Mouse (Mus musculus): ENCODE results near the gene Mief2. TPM values are rescaled to one million over a fixed set of nuclear protein-coding genes. Genes with fewer than 3 reads are reported as not detected.

The Mief2 gene
- polyA plus RNA-seq, 1 experiment from 2014 or later: 25.2 TPM

DNA sequence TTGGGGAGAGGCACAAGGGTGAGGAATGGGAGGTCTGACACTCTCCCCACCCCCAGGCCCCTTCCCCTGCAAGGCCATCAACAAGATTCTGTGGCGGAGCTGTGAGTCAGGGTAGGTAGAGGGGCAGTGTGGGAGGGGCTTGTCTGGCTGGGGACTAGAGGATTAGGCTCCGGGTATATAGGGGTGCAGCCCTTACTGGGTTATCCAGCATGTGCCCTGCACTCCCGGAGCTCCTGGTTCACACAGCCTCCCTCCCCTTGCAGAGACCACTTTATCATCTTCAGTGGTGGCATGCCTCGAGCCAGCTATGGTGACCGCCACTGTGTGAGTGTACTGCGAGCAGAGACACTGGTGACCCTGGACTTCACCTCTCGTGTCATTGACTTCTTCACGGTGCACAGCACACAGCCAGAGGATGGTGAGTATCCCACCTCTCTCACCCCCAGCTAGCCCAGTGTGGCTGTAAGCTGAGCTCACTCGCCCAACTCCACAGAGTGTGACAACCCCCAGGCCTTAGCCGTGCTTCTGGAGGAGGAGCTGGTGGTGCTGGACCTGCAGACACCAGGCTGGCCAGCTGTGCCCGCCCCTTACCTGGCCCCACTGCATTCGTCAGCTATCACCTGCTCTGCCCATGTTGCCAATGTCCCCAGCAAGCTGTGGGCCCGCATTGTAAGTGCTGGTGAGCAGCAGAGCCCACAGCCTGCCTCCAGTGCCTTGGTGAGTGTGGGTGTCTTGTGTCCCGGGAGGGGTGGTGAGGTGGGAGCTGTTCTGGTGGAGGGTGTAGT lies 21.3 kb upstream of the Mief2 start:
- Histone ChIP-seq H3K4me1 (peaks cover 17% of the 10 kb centered on the region), H3K9me3 (no peaks in the 10 kb centered on the region), H3K27ac (replicated peaks) (no peak overlapping the region), H3K9ac (replicated peaks) (no peak overlapping the region), H3K4me3 (no peak overlapping the region), H3K4me2 (replicated peaks) (no peak overlapping the region), H3K36me3 (peaks cover 72% of the 10 kb centered on the region), H3K27me3 (no peaks in the 10 kb centered on the region)
- no peak for ATAC-seq (replicated peaks)
- WGBS: 86% methylated on average over 14 of the region's 14 CpGs

DNA sequence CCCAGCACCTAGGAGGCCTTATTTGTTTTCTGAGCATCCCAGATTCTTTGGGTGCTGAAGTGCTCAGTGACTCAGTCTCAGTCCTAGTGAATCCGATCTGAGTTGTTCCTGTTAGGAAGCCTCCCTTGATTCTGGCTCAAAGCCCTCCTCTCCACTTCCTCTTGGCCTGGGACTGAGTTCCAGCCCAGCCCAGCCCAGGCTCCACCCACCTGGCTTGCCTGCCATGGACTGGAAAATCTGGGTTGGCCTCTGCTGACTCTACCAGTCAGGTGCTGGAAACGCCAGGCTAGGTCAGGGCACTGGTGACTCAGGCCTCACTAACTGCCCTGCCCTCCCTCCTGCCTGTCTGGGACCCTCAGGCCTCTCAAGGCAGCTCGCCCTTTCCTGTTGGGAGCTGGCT lies 20.5 kb upstream of the Mief2 start:
- Histone ChIP-seq H3K4me2 (replicated peaks) (no peak overlapping the region), H3K4me3 (no peak overlapping the region), H3K27me3 (no peaks in the 10 kb centered on the region), H3K9ac (replicated peaks) (no peak overlapping the region), H3K27ac (replicated peaks) (no peak overlapping the region), H3K36me3 (peaks cover 80% of the 10 kb centered on the region), H3K9me3 (no peaks in the 10 kb centered on the region), H3K4me1 (peaks cover 9% of the 10 kb centered on the region)
- WGBS: 85% methylated on average over 3 of the region's 3 CpGs
- ATAC-seq (replicated peaks): no peak

DNA sequence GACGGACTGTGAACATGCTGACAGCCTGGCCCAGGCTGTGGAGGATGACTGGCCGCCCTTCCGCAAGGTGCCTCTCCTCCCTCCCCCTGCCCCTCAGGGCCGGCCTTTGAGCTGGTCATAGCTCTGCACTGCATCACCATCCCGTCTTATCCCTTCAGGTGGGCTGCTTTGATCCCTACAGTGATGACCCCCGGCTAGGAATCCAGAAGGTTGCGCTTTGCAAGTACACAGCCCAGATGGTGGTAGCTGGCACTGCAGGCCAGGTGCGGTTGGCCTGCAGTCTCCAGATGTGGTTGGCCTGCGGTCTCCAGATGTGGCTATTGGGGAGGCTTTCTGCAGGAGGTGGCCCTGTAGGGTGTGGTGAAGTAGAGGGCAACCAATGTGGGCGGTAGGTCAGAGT lies 19.6 kb upstream of the Mief2 start:
- Histone ChIP-seq H3K9me3 (no peaks in the 10 kb centered on the region), H3K9ac (replicated peaks) (no peak overlapping the region), H3K27ac (replicated peaks) (no peak overlapping the region), H3K27me3 (no peaks in the 10 kb centered on the region), H3K4me2 (replicated peaks) (no peak overlapping the region), H3K4me1 (no peaks in the 10 kb centered on the region; the same call in 1 of the 2 replicates), H3K4me3 (no peak overlapping the region), H3K36me3 (peaks cover 89% of the 10 kb centered on the region)
- ATAC-seq (replicated peaks): no peak
- 93% methylated on average over 10 of the region's 10 CpGs for WGBS

DNA sequence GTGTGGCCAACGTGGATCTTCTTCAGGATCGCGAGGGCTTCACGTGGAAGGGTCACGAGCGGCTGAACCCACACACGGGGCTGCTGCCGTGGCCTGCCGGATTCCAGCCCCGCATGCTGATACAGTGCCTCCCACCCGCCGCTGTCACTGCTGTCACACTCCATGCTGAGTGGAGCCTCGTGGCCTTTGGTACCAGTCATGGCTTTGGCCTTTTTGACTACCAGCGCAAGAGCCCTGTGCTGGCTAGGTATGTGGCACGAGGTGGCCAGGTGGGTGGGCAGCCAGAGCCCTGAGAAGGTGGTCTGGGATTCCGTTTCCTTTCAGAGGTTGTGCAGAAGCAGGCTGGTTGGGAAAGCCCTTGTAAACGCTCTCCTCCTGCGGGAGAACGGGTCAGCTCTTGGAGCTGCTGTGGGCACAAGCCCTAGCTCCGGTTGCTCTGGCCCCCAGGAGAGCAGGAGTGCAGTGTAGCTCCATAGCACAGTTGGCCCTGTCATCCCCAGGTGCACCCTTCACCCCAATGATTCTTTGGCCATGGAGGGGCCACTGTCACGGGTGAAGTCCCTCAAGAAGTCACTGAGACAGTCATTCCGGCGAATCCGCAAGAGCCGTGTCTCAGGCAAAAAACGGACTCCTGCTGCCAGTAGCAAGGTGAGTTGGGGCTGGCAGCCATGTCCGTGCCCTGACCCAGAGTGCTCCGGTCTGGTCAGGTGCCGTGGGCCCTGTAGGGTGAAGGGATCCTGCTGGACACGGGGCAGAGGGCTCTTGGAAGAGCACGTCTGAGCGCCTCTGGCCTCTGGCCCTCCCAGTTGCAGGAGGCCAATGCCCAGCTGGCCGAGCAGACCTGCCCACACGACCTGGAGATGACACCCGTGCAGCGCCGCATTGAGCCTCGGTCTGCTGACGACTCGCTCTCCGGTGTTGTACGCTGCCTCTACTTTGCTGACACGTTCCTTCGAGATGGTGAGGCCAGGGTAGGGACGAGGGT lies 18.4 kb upstream of the Mief2 start:
- ATAC-seq (replicated peaks): no peak
- peaks cover 93% of the 10 kb centered on the region for H3K36me3 ChIP-seq
- no peak overlapping the region for H3K4me2 ChIP-seq (replicated peaks)
- H3K4me3 ChIP-seq: no peak overlapping the region
- H3K9me3 ChIP-seq: no peaks in the 10 kb centered on the region
- no peaks in the 10 kb centered on the region for H3K27me3 ChIP-seq
- no peaks in the 10 kb centered on the region for H3K4me1 ChIP-seq
- H3K9ac ChIP-seq (replicated peaks): no peak overlapping the region
- WGBS: 93% methylated on average over 45 of the region's 45 CpGs
- no peak overlapping the region for H3K27ac ChIP-seq (replicated peaks)

DNA sequence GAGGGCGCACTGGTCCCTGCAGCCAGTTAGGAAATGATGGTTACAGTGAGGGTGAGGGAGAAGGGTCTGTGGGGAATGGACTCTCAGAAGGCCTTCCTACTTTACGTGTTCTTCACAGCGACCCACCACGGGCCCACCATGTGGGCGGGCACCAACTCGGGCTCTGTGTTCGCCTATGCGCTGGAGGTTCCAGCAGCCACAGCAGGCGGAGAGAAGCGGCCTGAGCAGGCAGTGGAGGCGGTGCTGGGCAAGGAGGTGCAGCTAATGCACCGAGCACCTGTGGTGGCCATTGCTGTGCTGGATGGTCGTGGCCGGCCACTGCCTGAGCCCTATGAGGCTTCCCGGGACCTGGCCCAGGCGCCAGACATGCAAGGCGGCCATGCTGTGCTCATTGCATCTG lies 17.0 kb upstream of the Mief2 start:
- Histone ChIP-seq H3K27ac (replicated peaks) (no peak overlapping the region), H3K9ac (replicated peaks) (no peak overlapping the region), H3K4me1 (no peaks in the 10 kb centered on the region), H3K4me2 (replicated peaks) (no peak overlapping the region), H3K9me3 (no peaks in the 10 kb centered on the region), H3K36me3 (peaks cover 98% of the 10 kb centered on the region), H3K27me3 (no peaks in the 10 kb centered on the region), H3K4me3 (no peak overlapping the region)
- 93% methylated on average over 17 of the region's 17 CpGs for WGBS
- no peak for ATAC-seq (replicated peaks)

DNA sequence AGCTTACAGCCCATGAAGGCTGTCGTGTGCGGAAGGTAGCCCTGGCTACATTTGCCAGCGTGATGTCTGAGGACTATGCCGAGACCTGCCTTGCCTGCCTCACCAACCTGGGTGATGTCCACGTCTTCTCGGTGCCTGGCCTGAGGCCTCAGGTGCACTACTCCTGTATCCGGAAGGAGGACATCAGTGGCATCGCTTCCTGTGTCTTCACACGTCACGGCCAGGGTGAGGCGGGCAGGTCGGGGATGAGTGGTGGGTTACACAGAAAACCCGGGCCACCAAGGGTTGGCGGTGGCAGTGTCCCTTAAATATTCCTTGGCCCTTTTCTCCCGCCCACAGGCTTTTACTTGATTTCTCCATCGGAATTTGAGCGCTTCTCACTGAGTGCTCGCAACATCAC lies 16.2 kb upstream of the Mief2 start:
- Histone ChIP-seq H3K4me3 (no peak overlapping the region), H3K4me1 (no peaks in the 10 kb centered on the region), H3K9ac (replicated peaks) (no peak overlapping the region), H3K36me3 (peaks cover 98% of the 10 kb centered on the region), H3K9me3 (no peaks in the 10 kb centered on the region), H3K27me3 (no peaks in the 10 kb centered on the region), H3K4me2 (replicated peaks) (no peak overlapping the region), H3K27ac (replicated peaks) (no peak overlapping the region)
- ATAC-seq (replicated peaks): no peak
- 94% methylated on average over 18 of the region's 18 CpGs for WGBS

DNA sequence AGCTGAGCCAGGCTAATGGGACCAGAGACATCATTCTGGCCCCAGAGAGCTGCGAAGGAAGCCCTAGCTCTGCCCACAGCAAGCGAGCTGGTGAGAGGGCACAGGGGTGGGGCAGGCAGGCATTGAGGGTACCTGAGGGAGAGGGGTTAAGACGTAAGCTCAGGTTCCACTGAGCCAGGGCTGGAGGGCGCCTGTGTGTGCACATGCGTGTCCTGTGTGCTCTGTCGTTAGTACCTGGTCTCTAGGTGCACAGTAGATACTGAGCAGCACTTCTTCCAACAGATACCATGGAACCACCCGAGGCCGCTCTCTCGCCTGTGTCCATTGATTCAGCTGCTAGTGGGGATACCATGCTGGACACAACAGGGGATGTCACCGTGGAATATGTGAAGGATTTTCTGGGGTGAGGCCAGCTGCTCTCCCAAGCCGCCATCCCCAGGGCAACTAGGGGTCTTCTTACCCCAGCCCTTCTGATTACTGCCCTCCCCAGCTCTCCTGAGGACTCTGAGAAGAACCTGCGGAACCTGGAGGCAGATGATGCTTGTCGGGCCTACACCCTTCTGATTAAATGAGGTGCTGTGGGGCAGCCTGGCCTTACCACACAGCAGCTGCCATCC lies 15.5 kb upstream of the Mief2 start:
- H3K4me3 ChIP-seq: no peak overlapping the region
- H3K9ac ChIP-seq (replicated peaks): no peak overlapping the region
- peaks cover 97% of the 10 kb centered on the region for H3K36me3 ChIP-seq
- no peaks in the 10 kb centered on the region for H3K9me3 ChIP-seq
- 91% methylated on average over 13 of the region's 13 CpGs for WGBS
- H3K27ac ChIP-seq (replicated peaks): no peak overlapping the region
- H3K4me1 ChIP-seq: no peaks in the 10 kb centered on the region
- no peak for ATAC-seq (replicated peaks)
- no peaks in the 10 kb centered on the region for H3K27me3 ChIP-seq
- H3K4me2 ChIP-seq (replicated peaks): no peak overlapping the region

DNA sequence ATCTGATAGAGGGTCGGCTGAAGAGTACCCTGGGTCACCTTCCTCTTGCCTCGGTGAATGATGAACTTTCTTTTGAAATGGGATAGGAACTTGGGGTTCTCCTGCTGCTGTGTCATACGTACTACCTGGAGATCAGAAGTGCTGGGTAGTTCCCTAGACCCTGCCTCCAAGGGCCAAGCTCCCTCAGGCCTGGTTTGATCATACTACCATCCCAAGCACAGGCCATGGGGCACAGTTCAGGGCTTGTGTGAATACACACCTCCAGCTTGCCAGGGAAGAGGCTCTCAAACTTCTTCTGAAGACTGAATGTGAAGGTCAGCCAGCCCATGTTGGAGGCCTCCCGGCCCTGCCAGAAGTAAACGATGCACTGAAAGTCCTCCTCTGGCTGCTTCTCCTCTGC lies 12.4 kb upstream of the Mief2 start:
- H3K4me1 ChIP-seq: no peaks in the 10 kb centered on the region
- no peaks in the 10 kb centered on the region for H3K27me3 ChIP-seq
- H3K4me2 ChIP-seq (replicated peaks): no peak overlapping the region
- H3K4me3 ChIP-seq: no peak overlapping the region
- no peak overlapping the region for H3K27ac ChIP-seq (replicated peaks)
- H3K9me3 ChIP-seq: no peaks in the 10 kb centered on the region
- WGBS: 86% methylated on average over 5 of the region's 5 CpGs
- no peak for ATAC-seq (replicated peaks)
- H3K9ac ChIP-seq (replicated peaks): no peak overlapping the region
- H3K36me3 ChIP-seq: peaks cover 96% of the 10 kb centered on the region

DNA sequence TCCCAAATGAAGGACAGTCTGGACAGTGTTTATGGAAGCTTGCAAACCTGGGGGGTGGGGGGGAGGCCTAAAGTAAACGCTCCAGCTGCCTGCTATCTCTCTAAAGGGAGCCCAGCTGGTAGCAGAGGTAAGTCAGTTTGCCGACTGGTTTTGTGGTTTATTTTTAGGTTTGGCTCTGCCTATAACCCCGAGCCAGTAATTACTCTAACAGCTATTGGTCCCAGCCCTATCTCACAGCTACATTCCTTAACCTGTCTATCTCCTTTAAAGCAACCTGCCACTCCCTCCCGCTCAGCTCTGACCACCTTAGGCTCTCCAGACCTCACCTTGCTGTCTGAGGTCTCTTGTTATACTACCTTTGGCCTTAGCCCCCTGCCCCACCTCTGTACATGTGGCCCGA lies 8.9 kb upstream of the Mief2 start:
- Histone ChIP-seq H3K4me2 (replicated peaks) (no peak overlapping the region), H3K9ac (replicated peaks) (no peak overlapping the region), H3K9me3 (no peaks in the 10 kb centered on the region), H3K4me3 (no peak overlapping the region), H3K36me3 (peaks cover 97% of the 10 kb centered on the region), H3K27me3 (no peaks in the 10 kb centered on the region), H3K4me1 (no peaks in the 10 kb centered on the region), H3K27ac (replicated peaks) (no peak overlapping the region)
- no peak for ATAC-seq (replicated peaks)
- WGBS: 89% methylated on average over 5 of the region's 5 CpGs

DNA sequence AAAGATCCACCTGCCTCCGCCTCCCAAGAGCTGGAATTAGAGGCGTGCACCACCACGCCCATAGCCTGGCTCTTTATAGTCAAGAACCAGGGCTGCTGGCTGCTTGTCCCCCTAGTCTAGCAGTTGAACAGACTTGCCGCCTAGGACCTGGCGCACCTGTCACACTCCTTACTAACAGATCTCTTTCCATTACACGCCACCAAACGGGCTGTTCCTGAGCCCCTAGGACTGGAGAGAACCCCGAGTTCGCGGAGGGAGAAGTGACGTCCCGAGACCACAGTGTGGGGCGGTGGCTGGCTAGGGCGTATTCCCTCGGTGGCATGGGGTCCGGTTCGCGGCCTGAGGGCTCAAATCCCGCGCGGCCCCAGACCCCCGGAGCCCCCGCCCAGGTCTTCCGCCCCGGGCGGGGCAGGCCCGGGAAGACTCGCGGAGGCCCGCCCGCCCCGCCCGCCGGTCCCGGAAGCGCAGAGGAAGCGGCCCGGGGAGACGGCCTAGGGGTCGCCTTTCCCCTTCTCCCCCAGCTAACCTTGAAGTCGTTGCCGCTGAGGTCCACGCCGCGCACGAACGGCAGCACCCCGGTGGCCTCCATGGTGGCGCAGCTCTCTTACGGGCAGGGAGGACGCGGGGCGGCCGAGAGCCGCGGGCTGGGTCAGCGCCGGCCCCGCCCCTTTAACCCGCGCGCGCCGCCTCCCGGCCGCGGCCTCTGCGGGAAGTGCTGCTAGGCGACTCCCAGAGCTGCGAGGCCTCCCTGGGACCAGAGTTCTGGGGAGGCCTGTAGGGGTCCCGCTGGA lies 1.4 kb upstream of the Mief2 start, which contains the start of gene Flii:
Flii (minus strand) TSS at position 663 of the 791 bp plus-strand sequence.
- H3K4me2 ChIP-seq (replicated peaks): peak within 1 kb of the TSS; percentile 70
- peak within 1 kb of the TSS; percentile 97 for H3K4me3 ChIP-seq
- H3K9ac ChIP-seq (replicated peaks): peak within 1 kb of the TSS; percentile 84
- H3K9me3 ChIP-seq: no peaks in the 10 kb centered on the region
- under 1% methylated on average over 68 of the region's 71 CpGs for WGBS
- peak; percentile 76 for ATAC-seq (replicated peaks)
- H3K4me1 ChIP-seq: peaks cover 32% of the 10 kb centered on the region
- H3K27me3 ChIP-seq: no peaks in the 10 kb centered on the region
- peak within 1 kb of the TSS; percentile 94 for H3K27ac ChIP-seq (replicated peaks)
- H3K36me3 ChIP-seq: peaks cover 38% of the 10 kb centered on the region

DNA sequence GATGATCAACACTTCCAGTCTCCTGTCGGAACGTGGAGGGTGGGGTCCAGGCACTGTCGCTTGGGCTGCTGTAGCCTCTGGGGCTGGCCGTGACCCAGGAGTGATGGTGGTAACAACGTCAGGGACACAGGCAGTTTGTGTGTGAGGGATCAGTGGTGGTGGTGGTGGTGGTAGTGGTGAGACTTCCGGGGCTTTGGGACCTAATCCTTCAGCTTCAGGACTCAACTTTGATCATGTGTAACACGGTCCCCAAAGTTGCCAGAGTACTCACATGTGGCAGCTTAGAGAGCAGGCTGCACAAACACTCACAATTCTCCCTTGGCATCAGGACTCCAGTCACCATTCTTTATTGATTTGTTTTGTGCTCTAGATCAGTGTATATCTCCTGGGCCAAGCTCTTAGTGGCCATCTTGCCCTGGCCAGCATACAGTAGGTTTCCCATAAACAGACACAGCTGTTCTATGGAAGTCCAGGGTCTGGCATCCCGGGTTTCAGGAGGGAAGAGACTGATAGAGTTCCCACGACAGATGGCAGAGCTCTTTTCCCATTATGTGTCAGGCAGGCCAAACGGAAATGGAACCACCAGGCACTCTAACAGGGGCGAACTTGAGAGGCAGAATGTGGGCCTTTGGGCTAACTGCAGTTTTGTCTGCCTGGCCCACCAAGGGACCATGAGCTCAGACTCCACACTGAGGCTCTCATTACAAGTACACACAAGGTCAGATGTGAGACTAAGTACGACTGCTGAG lies 632 bp upstream of the Mief2 start:
- H3K4me1 ChIP-seq: peaks cover 32% of the 10 kb centered on the region
- no peaks in the 10 kb centered on the region for H3K27me3 ChIP-seq
- peak; percentile 12 for ATAC-seq (replicated peaks)
- H3K9me3 ChIP-seq: no peaks in the 10 kb centered on the region
- H3K36me3 ChIP-seq: peaks cover 36% of the 10 kb centered on the region
- peak overlapping the region; percentile 97 for H3K4me3 ChIP-seq
- 6% methylated on average over 12 of the region's 12 CpGs for WGBS
- peak overlapping the region; percentile 70 for H3K4me2 ChIP-seq (replicated peaks)
- H3K27ac ChIP-seq (replicated peaks): peak overlapping the region; percentile 94
- peak overlapping the region; percentile 84 for H3K9ac ChIP-seq (replicated peaks)
